Mouse (Mus musculus): ENCODE data around the gene Pank2.
A peak's percentile ranks its signal among the peaks of the same experiment; 100 is the strongest.
"Not testable (repeated sequence)": the region's sequence is repeated elsewhere in the genome, so short reads cannot be mapped to it uniquely, and the experiment has no call there.

Pank2 gene

GRCm38 (mm10) chr2:131262213-131262672 lies at the start of gene Pank2:
Gene Pank2, plus strand, starts transcription at chr2:131262495.
- DNase-seq (ENCODE audit: extremely low spot score, low read depth, low spot score) = peak; percentile 89

GRCm38 (mm10) chr2:131213773-131214172 lies 48.5 kb upstream of the Pank2 start:
- no peak for DNase-seq (ENCODE audit: extremely low spot score, low read depth, low spot score)

GRCm38 (mm10) chr2:131215941-131216858 lies 46.1 kb upstream of the Pank2 start:
- DNase-seq (ENCODE audit: extremely low spot score, low read depth, low spot score) = no peak

GRCm38 (mm10) chr2:131220030-131220429 lies 42.3 kb upstream of the Pank2 start:
- no peak for DNase-seq (ENCODE audit: extremely low spot score, low read depth, low spot score)

- DNase-seq (ENCODE audit: extremely low spot score, low read depth, low spot score) = no peak
Measured at GRCm38 (mm10) chr2:131221853-131222515, 40.3 kb upstream of the Pank2 start.

GRCm38 (mm10) chr2:131222562-131222961 lies 39.7 kb upstream of the Pank2 start:
- DNase-seq (ENCODE audit: extremely low spot score, low read depth, low spot score) = no peak

GRCm38 (mm10) chr2:131223569-131223968 lies 38.7 kb upstream of the Pank2 start:
- DNase-seq (ENCODE audit: extremely low spot score, low read depth, low spot score) = no peak

GRCm38 (mm10) chr2:131225178-131225577 lies 37.1 kb upstream of the Pank2 start:
- DNase-seq (ENCODE audit: extremely low spot score, low read depth, low spot score) = no peak

GRCm38 (mm10) chr2:131226669-131227068 lies 35.6 kb upstream of the Pank2 start:
- not testable (repeated sequence) for DNase-seq (ENCODE audit: extremely low spot score, low read depth, low spot score)

- DNase-seq (ENCODE audit: extremely low spot score, low read depth, low spot score) = no peak
Measured at GRCm38 (mm10) chr2:131227243-131227642, 35.1 kb upstream of the Pank2 start.

- DNase-seq (ENCODE audit: extremely low spot score, low read depth, low spot score) = no peak
Measured at GRCm38 (mm10) chr2:131232558-131232957, 29.7 kb upstream of the Pank2 start.

GRCm38 (mm10) chr2:131233307-131234126 lies 28.8 kb upstream of the Pank2 start, which contains the start of gene Mavs:
Gene Mavs, plus strand, starts transcription at chr2:131234063.
- DNase-seq (ENCODE audit: extremely low spot score, low read depth, low spot score) = peak; percentile 71

- no peak for DNase-seq (ENCODE audit: extremely low spot score, low read depth, low spot score)
Measured at GRCm38 (mm10) chr2:131234127-131234650, 28.1 kb upstream of the Pank2 start.

- no peak for DNase-seq (ENCODE audit: extremely low spot score, low read depth, low spot score)
Measured at GRCm38 (mm10) chr2:131234970-131235635, 27.2 kb upstream of the Pank2 start.

GRCm38 (mm10) chr2:131242180-131242579 lies 20.1 kb upstream of the Pank2 start:
- DNase-seq (ENCODE audit: extremely low spot score, low read depth, low spot score) = no peak

- no peak for DNase-seq (ENCODE audit: extremely low spot score, low read depth, low spot score)
Measured at GRCm38 (mm10) chr2:131242929-131243328, 19.4 kb upstream of the Pank2 start.

- DNase-seq (ENCODE audit: extremely low spot score, low read depth, low spot score) = no peak
Measured at GRCm38 (mm10) chr2:131253681-131254328, 8.5 kb upstream of the Pank2 start.

GRCm38 (mm10) chr2:131254329-131254713 lies 8.0 kb upstream of the Pank2 start:
- DNase-seq (ENCODE audit: extremely low spot score, low read depth, low spot score) = no peak

GRCm38 (mm10) chr2:131255738-131256137 lies 6.6 kb upstream of the Pank2 start:
- DNase-seq (ENCODE audit: extremely low spot score, low read depth, low spot score) = no peak

GRCm38 (mm10) chr2:131258693-131259092 lies 3.6 kb upstream of the Pank2 start:
- DNase-seq (ENCODE audit: extremely low spot score, low read depth, low spot score) = no peak
